Mouse (Mus musculus): ENCODE measurements around the gene Plekhs1.

DNA sequence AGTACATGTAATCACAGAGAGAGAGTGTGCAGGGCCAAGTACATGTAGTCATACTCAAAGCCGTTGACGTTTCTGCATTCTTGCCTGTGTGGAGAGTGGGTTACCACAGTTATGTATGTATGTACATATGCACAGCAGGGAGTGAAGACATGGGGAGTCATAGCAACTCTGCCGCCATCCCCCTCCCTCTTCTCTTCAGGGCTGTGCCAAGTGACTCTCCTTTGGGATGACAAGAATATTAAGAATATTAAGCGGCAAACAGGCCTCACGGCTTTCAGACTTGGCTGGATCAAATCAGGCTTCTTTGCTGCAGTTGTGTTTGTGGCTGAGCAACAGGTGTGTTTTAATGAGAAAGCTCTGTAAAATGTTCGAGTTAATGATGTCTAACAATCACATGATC lies 28.2 kb downstream of the Plekhs1 start:
- TF ChIP-seq CTCF (IDR thresholded peaks at IDR 0.05; ENCODE audit: low read depth) (no peak), EP300 (IDR thresholded peaks at IDR 0.05; ENCODE audit: low read depth) (no peak)

Measured in liver, postnatal 0 days (tissue).